ENCODE assay signal across 12 mouse cellular contexts in the genomic region with DNA sequence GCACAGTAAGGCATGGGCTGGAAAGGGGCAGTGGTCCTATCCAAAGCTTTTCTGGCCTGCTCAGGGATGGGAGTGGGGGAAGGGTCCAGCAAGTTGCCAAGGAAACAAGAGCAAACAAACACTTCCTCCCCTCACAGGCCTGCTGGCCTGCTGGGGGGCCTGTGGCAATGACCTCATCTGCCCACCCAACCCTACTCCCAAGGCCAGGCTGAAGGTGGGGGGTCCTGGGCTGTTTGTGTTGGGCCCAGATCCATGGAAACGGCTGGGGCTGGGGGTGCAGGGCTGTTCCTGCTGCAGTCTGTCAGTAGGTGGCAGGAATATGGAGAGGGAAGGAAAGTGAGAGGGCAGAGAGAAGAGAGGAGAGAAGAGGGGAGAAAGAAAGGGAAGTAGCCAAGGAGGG. TPM values are rescaled to one million over a fixed set of nuclear protein-coding genes. Genes with fewer than 3 reads are reported as not detected.
A peak's percentile ranks its signal among the peaks of the same experiment; 100 is the strongest.
DNase-seq lines count a peak whose midpoint lies in the region; ATAC-seq and TF ChIP-seq lines count a peak whose summit lies in the region.
"Had no signal": no experiment of that assay in that cellular context is flagged by ENCODE, and none has a peak within 500 bp of the region (broad histone marks: within the 10 kb centered on the region; RNA-seq: fewer than 3 reads in every experiment).

No protein-coding gene starts in this region.

- WGBS in lung, embryonic 14.5 days: 0% methylated on average over 1 of the region's 1 CpGs
- WGBS in midbrain, embryonic 13.5 days: 0% methylated on average over 1 of the region's 1 CpGs

- no peaks in the 10 kb centered on the region for H3K4me1 ChIP-seq in lung, embryonic 14.5 days (ENCODE audit: insufficient read depth)
- H3K4me1 ChIP-seq in midbrain, embryonic 13.5 days (replicated peaks): peaks cover 12% of the 10 kb centered on the region

- peak; percentile 20 for DNase-seq in lung, embryonic 14.5 days
- DNase-seq in lung, postnatal 14 days: no peak
- DNase-seq in embryo, embryonic 11 days: peak; percentile 56
- peak; percentile 65 for DNase-seq in forelimb bud, embryonic 11.5 days (ENCODE audit: low read depth, low spot score)
- DNase-seq in spleen, postnatal 10 days (ENCODE audit: low spot score in 2 of 2): no peak
- DNase-seq: cerebellum, adult 11 months; heart, adult 2 months; kidney, adult 11 months; spleen, adult 18-20 months; thymus, postnatal 4 days had no signal

- no peaks in the 10 kb centered on the region for H3K9me3 ChIP-seq in lung, embryonic 14.5 days (ENCODE audit: low read depth, low read length)
- no peaks in the 10 kb centered on the region for H3K9me3 ChIP-seq in midbrain, embryonic 13.5 days

- peak; percentile 28; the same call in 1 of the 2 replicates for TF ChIP-seq CTCF in lung, embryonic 14.5 days (IDR thresholded peaks at IDR 0.05; ENCODE audit: low read depth)

- no peak overlapping the region for H3K27ac ChIP-seq in lung, embryonic 14.5 days (ENCODE audit: low read depth)
- no peak overlapping the region for H3K27ac ChIP-seq in midbrain, embryonic 13.5 days
- H3K27ac ChIP-seq: heart, adult 2 months had no signal

- ATAC-seq in lung, embryonic 14.5 days (ENCODE audit: insufficient read depth): peak; percentile 50; the same call in 1 of the 2 replicates
- ATAC-seq in midbrain, embryonic 13.5 days: 0 out of 2 replicates have a peak, but pooled peaks have one; percentile 40
- ATAC-seq in activated CD4-positive, CD25-positive, alpha-beta regulatory T cell, adult 4 months: no peak

- H3K9ac ChIP-seq in lung, embryonic 14.5 days: no peak overlapping the region
- no peak overlapping the region for H3K9ac ChIP-seq in midbrain, embryonic 13.5 days (replicated peaks)

- H3K27me3 ChIP-seq in lung, embryonic 14.5 days (ENCODE audit: insufficient read depth, low read length): no peaks in the 10 kb centered on the region
- peaks cover 15% of the 10 kb centered on the region; the same call in 1 of the 2 replicates for H3K27me3 ChIP-seq in midbrain, embryonic 13.5 days

- H3K4me3 ChIP-seq in lung, embryonic 14.5 days (ENCODE audit: low read depth, low read length): no peak overlapping the region
- H3K4me3 ChIP-seq in midbrain, embryonic 13.5 days (replicated peaks): no peak overlapping the region
- H3K4me3 ChIP-seq: heart, adult 2 months had no signal

- H3K36me3 ChIP-seq in lung, embryonic 14.5 days (ENCODE audit: insufficient read depth): no peaks in the 10 kb centered on the region
- no peaks in the 10 kb centered on the region for H3K36me3 ChIP-seq in midbrain, embryonic 13.5 days

- no peak overlapping the region for H3K4me2 ChIP-seq in lung, embryonic 14.5 days
- H3K4me2 ChIP-seq in midbrain, embryonic 13.5 days (replicated peaks): no peak overlapping the region

RNA-seq across cellular contexts. Expression of a gene that starts 29.7 kb away (rescaled TPM):
- 1.1 and 1.5 TPM in 2 replicates for polyA plus RNA-seq in lung, embryonic 14.5 days (2014; fragmentation: Nextera tagmentation; extraction: Ambion mirVana)
- polyA plus RNA-seq in midbrain, embryonic 13.5 days (2015; fragmentation: Nextera tagmentation; extraction: Ambion mirVana): 2.9 and 6.0 TPM in 2 replicates
- polyA plus RNA-seq in activated CD4-positive, CD25-positive, alpha-beta regulatory T cell, adult 4 months (2017; shearing (Covaris generic)): not detected

RNA-seq across cellular contexts. Expression of a gene that starts 39.1 kb away (rescaled TPM):
- polyA plus RNA-seq in lung, embryonic 14.5 days (2014; fragmentation: Nextera tagmentation; extraction: Ambion mirVana): not detected in 2 replicates
- polyA plus RNA-seq in midbrain, embryonic 13.5 days (2015; fragmentation: Nextera tagmentation; extraction: Ambion mirVana): not detected in 2 replicates
- polyA plus RNA-seq in activated CD4-positive, CD25-positive, alpha-beta regulatory T cell, adult 4 months (2017; shearing (Covaris generic)): not detected
- polyA plus RNA-seq: heart, adult 2 months had no signal

RNA-seq across cellular contexts. Expression of a gene that starts 45.8 kb away (rescaled TPM):
- not detected in 2 replicates for polyA plus RNA-seq in lung, embryonic 14.5 days (2014; fragmentation: Nextera tagmentation; extraction: Ambion mirVana)
- 0.68 and 3.0 TPM in 2 replicates for polyA plus RNA-seq in midbrain, embryonic 13.5 days (2015; fragmentation: Nextera tagmentation; extraction: Ambion mirVana)
- polyA plus RNA-seq in activated CD4-positive, CD25-positive, alpha-beta regulatory T cell, adult 4 months (2017; shearing (Covaris generic)): under 1 TPM in 1 of 2 experiments, not detected in 1; 0.20 TPM
- polyA plus RNA-seq: heart, adult 2 months had no signal

Comparison
In these comparisons a context has a peak if more than half of its experiments do, and no peak if none do; other contexts are left out.
1. DNase-seq: peak in lung, embryonic 14.5 days (single experiment), embryo, embryonic 11 days (single experiment) and forelimb bud, embryonic 11.5 days (single experiment); none in lung, postnatal 14 days (single experiment) and spleen, postnatal 10 days (0 of 2).